Comparison of ENCODE assay signal across 29 mouse cellular contexts in the genomic region with DNA sequence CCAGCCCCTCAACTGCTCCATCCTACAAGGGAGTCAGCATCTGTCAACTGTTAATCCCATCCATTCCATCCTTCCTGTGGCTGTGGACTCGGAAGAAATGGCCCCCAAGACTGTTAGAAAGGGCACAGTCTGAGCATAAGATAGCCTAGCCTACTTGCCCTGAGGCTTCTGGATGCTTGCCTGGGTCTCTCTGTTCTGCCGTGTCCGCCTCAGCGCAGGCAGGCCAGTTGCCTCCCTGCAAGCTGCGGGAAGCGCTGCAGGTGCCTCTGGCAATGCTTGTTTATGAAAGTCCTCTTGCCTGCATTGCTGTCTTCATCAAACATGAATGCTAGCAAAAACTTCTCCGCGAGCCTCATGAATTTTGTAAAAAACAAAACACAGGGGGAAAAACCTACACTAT.
DNase-seq lines count a peak whose midpoint lies in the region; ATAC-seq and TF ChIP-seq lines count a peak whose summit lies in the region.
"Had no signal": no experiment of that assay in that cellular context is flagged by ENCODE, and none has a peak within 500 bp of the region (broad histone marks: within the 10 kb centered on the region; RNA-seq: fewer than 3 reads in every experiment).

No protein-coding gene starts in this region.

- no peaks in the 10 kb centered on the region for H3K27me3 ChIP-seq in forebrain, embryonic 15.5 days
- H3K27me3 ChIP-seq in forebrain, embryonic 12.5 days = no peaks in the 10 kb centered on the region
- H3K27me3 ChIP-seq in neural tube, embryonic 13.5 days = no peaks in the 10 kb centered on the region; the same call in 1 of the 2 replicates
- H3K27me3 ChIP-seq: hindbrain, embryonic 12.5 days; liver, embryonic 12.5 days; midbrain, embryonic 12.5 days had no signal

- H3K4me1 ChIP-seq in forebrain, embryonic 15.5 days = peaks cover 17% of the 10 kb centered on the region
- H3K4me1 ChIP-seq in forebrain, embryonic 12.5 days = no peaks in the 10 kb centered on the region; the same call in 1 of the 2 replicates
- H3K4me1 ChIP-seq in neural tube, embryonic 13.5 days (replicated peaks) = peaks cover 50% of the 10 kb centered on the region
- H3K4me1 ChIP-seq: liver, embryonic 12.5 days; midbrain, embryonic 12.5 days had no signal

- intact Hi-C loops in left cerebral cortex, adult 2 months (cut with DNase I) = no loop called here

- TF ChIP-seq CTCF in left cerebral cortex, adult 2 months (IDR thresholded peaks at IDR 0.05) = no peak

- ATAC-seq in forebrain, embryonic 15.5 days (replicated peaks) = no peak
- ATAC-seq in forebrain, embryonic 12.5 days (ENCODE audit: low FRiP score) = no peak
- ATAC-seq in neural tube, embryonic 13.5 days (ENCODE audit: low read depth) = no peak
- ATAC-seq: CD4-positive, CD25-positive, alpha-beta regulatory T cell, adult 4 months; forebrain, embryonic 14.5 days; intestine, embryonic 16.5 days; liver, embryonic 12.5 days; liver, postnatal 0 days had no signal

- no peak overlapping the region for H3K4me2 ChIP-seq in forebrain, embryonic 15.5 days (replicated peaks)
- no peak overlapping the region for H3K4me2 ChIP-seq in forebrain, embryonic 12.5 days
- H3K4me2 ChIP-seq in neural tube, embryonic 13.5 days = no peak overlapping the region
- H3K4me2 ChIP-seq: embryonic facial prominence, embryonic 15.5 days; hindbrain, embryonic 12.5 days; liver, embryonic 12.5 days; midbrain, embryonic 12.5 days had no signal

- DNase-seq in left cerebral cortex, adult 2 months (ENCODE audit: extremely low spot score in 1 of 2, low spot score in 2 of 2) = no peak
- no peak for DNase-seq in left cerebral cortex, adult 18-20 months (ENCODE audit: low spot score in 2 of 2)
- no peak for DNase-seq in neural tube, embryonic 10.5 days (ENCODE audit: extremely low spot score, low spot score)
- DNase-seq in heart, postnatal 4 days = no peak
- DNase-seq: adrenal gland, postnatal 14 days; cerebellum, adult 8-10 months; gastrocnemius, postnatal 10 days; heart, postnatal 14 days; kidney, adult 8-10 months; kidney, postnatal 4 days; layer of hippocampus, adult 9-11 months; liver, postnatal 0 days; lung, postnatal 36 days; right cerebral cortex, postnatal 25 days; spleen, adult 18-20 months; thymus, postnatal 14 days had no signal

- 46% methylated on average over 8 of the region's 8 CpGs for WGBS in forebrain, embryonic 15.5 days
- 77% methylated on average over 8 of the region's 8 CpGs for WGBS in forebrain, embryonic 12.5 days
- 41% methylated on average over 8 of the region's 8 CpGs for WGBS in neural tube, embryonic 13.5 days

- no peaks in the 10 kb centered on the region for H3K36me3 ChIP-seq in forebrain, embryonic 15.5 days
- H3K36me3 ChIP-seq in forebrain, embryonic 12.5 days (replicated peaks) = no peaks in the 10 kb centered on the region
- no peaks in the 10 kb centered on the region for H3K36me3 ChIP-seq in neural tube, embryonic 13.5 days
- H3K36me3 ChIP-seq: embryonic facial prominence, embryonic 10.5 days; embryonic facial prominence, embryonic 15.5 days; hindbrain, embryonic 12.5 days; liver, embryonic 12.5 days; midbrain, embryonic 12.5 days had no signal

- no peaks in the 10 kb centered on the region for H3K9me3 ChIP-seq in forebrain, embryonic 15.5 days
- H3K9me3 ChIP-seq in forebrain, embryonic 12.5 days = no peaks in the 10 kb centered on the region
- no peaks in the 10 kb centered on the region for H3K9me3 ChIP-seq in neural tube, embryonic 13.5 days
- H3K9me3 ChIP-seq: embryonic facial prominence, embryonic 10.5 days; embryonic facial prominence, embryonic 15.5 days; hindbrain, embryonic 12.5 days; liver, embryonic 12.5 days; midbrain, embryonic 12.5 days had no signal

- no peak overlapping the region for H3K9ac ChIP-seq in forebrain, embryonic 15.5 days (replicated peaks)
- no peak overlapping the region for H3K9ac ChIP-seq in forebrain, embryonic 12.5 days
- H3K9ac ChIP-seq in neural tube, embryonic 13.5 days = peak overlapping the region; percentile 31; the same call in 1 of the 2 replicates
- H3K9ac ChIP-seq: embryonic facial prominence, embryonic 15.5 days; hindbrain, embryonic 12.5 days; liver, embryonic 12.5 days; liver, postnatal 0 days; midbrain, embryonic 12.5 days had no signal

- 0 out of 2 replicates have a peak overlapping the region, but pooled peaks have one; percentile 20 for H3K27ac ChIP-seq in forebrain, embryonic 15.5 days (replicated peaks)
- H3K27ac ChIP-seq in forebrain, embryonic 12.5 days = no peak overlapping the region
- peak overlapping the region; percentile 50; the same call in 1 of the 2 replicates for H3K27ac ChIP-seq in left cerebral cortex, adult 2 months
- 0 out of 2 replicates have a peak overlapping the region, but pooled peaks have one; percentile 54 for H3K27ac ChIP-seq in neural tube, embryonic 13.5 days (replicated peaks)
- H3K27ac ChIP-seq: embryonic facial prominence, embryonic 10.5 days; embryonic facial prominence, embryonic 15.5 days; hindbrain, embryonic 12.5 days; kidney, postnatal 0 days; liver, embryonic 12.5 days; midbrain, embryonic 12.5 days had no signal

- no peak overlapping the region for H3K4me3 ChIP-seq in forebrain, embryonic 15.5 days
- no peak overlapping the region for H3K4me3 ChIP-seq in forebrain, embryonic 12.5 days (replicated peaks)
- H3K4me3 ChIP-seq in left cerebral cortex, adult 2 months = no peak overlapping the region
- no peak overlapping the region for H3K4me3 ChIP-seq in neural tube, embryonic 13.5 days
- H3K4me3 ChIP-seq: embryonic facial prominence, embryonic 10.5 days; embryonic facial prominence, embryonic 15.5 days; hindbrain, embryonic 12.5 days; liver, embryonic 12.5 days; midbrain, embryonic 12.5 days; myocyte had no signal
